Mouse (Mus musculus) intestine, embryonic 15.5 days (tissue): ENCODE measurements around the gene Dysf. TPM values are rescaled to one million over a fixed set of nuclear protein-coding genes. Genes with fewer than 3 reads are reported as not detected.
A peak's percentile ranks its signal among the peaks of the same experiment; 100 is the strongest.

ENCODE experiments used
- ATAC-seq: fragments of 200-750 bp; cut with Nextera tagmentation; 2 replicates; pipeline ENCODE4 v1.8.0; 2017; ENCODE audit warnings: moderate TSS enrichment, moderate library complexity
- H3K27ac ChIP-seq: fragments of 300-500 bp; sonication (generic); 2 replicates; pipeline ENCODE4 v1.5.1; 2015; ENCODE audit warnings: mild to moderate bottlenecking, inconsistent platforms
- H3K27me3 ChIP-seq: fragments of 300-500 bp; sonication (generic); replicated peaks from 2 replicates; pipeline ENCODE4 v1.6.1; 2015; ENCODE audit warnings: inconsistent platforms
- H3K36me3 ChIP-seq: fragments of 300-500 bp; sonication (generic); 2 replicates; pipeline ENCODE4 v1.6.1; 2015; ENCODE audit warnings: inconsistent platforms
- H3K4me1 ChIP-seq: fragments of 300-500 bp; sonication (generic); replicated peaks from 2 replicates; pipeline ENCODE4 v1.6.1; 2015; ENCODE audit warnings: inconsistent platforms
- H3K4me2 ChIP-seq: fragments of 300-500 bp; sonication (generic); replicated peaks from 2 replicates; pipeline ENCODE4 v1.6.1; 2015; ENCODE audit warnings: mild to moderate bottlenecking, inconsistent platforms
- H3K4me3 ChIP-seq: fragments of 300-500 bp; sonication (generic); replicated peaks from 2 replicates; pipeline ENCODE4 v1.5.1; 2015; ENCODE audit warnings: inconsistent platforms
- H3K9ac ChIP-seq: fragments of 300-500 bp; sonication (generic); 2 replicates; pipeline ENCODE4 v1.6.1; 2015; ENCODE audit warnings: inconsistent platforms
- H3K9me3 ChIP-seq: fragments of 300-500 bp; sonication (generic); 2 replicates; pipeline ENCODE4 v1.6.1; 2016; ENCODE audit warnings: inconsistent platforms
- WGBS: fragments of 180-500 bp; shearing (Covaris S2); methylation state at CpG from one replicate; pipeline ENCODE4 v1.1.7; 2015; 5-methylcytosine and 5-hydroxymethylcytosine counted together
- polyA plus RNA-seq: library from polyadenylated mRNA; unstranded; fragments of >200 nt; fragmentation: Nextera tagmentation; extraction: Ambion mirVana; gene quantifications from 2 replicates; pipeline ENCODE4 v1.2.1, GENCODE M21; 2015

Dysf gene
- polyA plus RNA-seq, 1 experiment from 2014 or later, result 7.0 TPM

DNA sequence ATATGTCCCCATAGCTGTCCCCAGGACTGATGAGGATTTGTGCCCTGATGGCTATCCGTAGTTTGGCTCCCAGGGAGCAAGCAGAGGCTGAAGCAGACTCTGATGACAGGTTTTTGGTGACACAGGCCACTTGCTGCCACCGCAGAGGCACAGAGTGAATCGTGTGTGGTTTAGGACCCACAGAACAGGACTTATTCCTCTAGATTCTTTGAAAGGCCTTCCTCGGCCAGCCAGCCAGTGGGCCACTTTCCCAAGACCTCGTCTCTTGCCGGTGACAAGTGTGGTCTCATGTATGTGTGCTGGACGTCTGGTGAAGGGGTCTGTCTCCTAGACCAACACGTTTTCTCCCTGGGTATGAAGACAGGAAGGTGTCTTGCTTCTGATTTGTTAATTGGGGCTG, 48.8 kb downstream of the Dysf start:
- no peak overlapping the region for H3K27ac ChIP-seq
- H3K9me3 ChIP-seq, result no peaks in the 10 kb centered on the region
- H3K4me2 ChIP-seq, result no peak overlapping the region
- H3K27me3 ChIP-seq, result no peaks in the 10 kb centered on the region
- no peak overlapping the region for H3K4me3 ChIP-seq
- H3K9ac ChIP-seq, result no peak overlapping the region
- H3K4me1 ChIP-seq, result no peaks in the 10 kb centered on the region
- ATAC-seq, result no peak
- no peaks in the 10 kb centered on the region for H3K36me3 ChIP-seq
- WGBS, result 84% methylated on average over 8 of the region's 8 CpGs

DNA sequence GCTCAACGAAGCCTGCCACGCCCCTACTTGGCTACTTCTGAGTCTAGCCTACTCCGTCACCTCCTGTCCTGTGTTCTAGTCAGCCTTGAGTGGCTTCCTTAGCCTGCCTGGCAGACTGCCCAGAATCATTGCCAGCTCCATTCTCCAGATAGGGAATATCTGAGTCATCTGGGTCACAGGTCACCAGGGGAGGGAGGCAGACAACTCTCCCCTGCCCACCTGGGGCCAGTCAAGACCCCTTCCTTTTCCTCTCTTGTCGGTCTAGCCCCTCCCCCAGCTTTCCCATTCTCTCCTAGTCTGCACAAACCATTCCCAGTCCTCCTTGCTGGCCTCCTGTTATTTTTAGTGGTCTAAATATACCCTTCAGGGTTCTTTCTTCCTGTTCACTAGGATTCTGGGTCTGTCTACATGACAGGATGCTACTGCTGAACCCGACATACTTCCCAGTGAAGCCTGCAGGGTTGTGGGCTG, 50.3 kb downstream of the Dysf start:
- H3K9me3 ChIP-seq, result no peaks in the 10 kb centered on the region
- WGBS, result 65% methylated on average over 5 of the region's 5 CpGs
- ATAC-seq, result peak; percentile 49; the same call in 1 of the 2 replicates
- no peaks in the 10 kb centered on the region for H3K36me3 ChIP-seq
- H3K9ac ChIP-seq, result no peak overlapping the region
- H3K4me3 ChIP-seq, result no peak overlapping the region
- no peaks in the 10 kb centered on the region for H3K27me3 ChIP-seq
- H3K4me2 ChIP-seq, result no peak overlapping the region
- H3K4me1 ChIP-seq, result no peaks in the 10 kb centered on the region
- no peak overlapping the region for H3K27ac ChIP-seq

DNA sequence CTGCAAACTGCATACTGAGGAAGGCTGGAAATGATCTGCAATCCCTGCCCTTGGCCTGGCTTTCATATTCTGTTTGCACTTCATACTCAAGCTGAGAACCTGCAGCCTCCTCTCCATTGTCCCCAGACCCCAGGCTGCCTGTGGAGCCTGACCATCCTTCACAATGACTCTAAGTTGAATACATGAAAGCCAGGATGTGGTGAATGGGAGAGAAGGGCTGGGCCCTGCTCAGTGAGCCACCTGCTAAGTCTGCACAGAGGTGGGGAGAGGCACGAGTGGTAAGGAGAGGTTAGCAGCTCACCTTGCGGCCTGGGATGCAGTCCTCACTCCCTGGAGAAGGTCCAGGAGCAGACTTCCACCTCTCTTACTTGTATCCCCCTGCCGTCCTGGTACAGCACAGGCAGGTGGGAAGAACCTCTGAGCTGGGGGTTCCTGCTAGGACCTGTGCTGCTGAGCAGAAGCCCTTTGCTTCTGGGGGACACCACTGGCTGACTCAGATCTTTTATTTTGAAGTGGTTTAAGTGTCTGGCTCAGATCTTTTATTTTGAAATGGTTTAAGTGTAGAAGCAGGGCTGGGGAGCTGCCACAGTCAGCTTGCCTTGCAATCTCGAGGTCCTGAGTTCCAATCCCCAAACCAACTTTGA, 51.5 kb downstream of the Dysf start:
- no peak for ATAC-seq
- Histone ChIP-seq H3K4me2 (no peak overlapping the region), H3K9ac (no peak overlapping the region), H3K9me3 (no peaks in the 10 kb centered on the region), H3K27ac (no peak overlapping the region), H3K36me3 (no peaks in the 10 kb centered on the region), H3K4me1 (no peaks in the 10 kb centered on the region), H3K4me3 (no peak overlapping the region), H3K27me3 (no peaks in the 10 kb centered on the region)
- 54% methylated on average over 4 of the region's 4 CpGs for WGBS

DNA sequence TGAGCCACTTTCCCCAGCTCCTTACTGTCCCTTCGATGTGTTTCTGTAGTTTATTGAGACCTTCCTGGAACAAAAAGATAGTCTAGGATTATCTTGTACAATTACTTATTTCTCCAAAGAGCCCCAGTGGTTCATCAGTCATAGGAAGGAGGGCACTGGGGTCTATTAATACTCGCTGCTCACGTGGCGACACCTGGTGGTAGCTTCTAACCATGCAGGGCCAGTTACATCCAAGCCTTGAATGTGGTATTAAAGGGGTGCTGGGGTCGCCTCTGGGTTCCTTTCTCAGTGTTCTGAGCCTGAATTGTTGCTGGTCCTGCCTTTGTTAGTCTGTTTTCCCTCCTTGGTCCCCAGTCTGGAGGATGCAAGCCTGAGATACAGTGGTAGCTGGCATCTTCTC, 52.9 kb downstream of the Dysf start:
- Histone ChIP-seq H3K27ac (no peak overlapping the region), H3K27me3 (no peaks in the 10 kb centered on the region), H3K9me3 (no peaks in the 10 kb centered on the region), H3K4me1 (no peaks in the 10 kb centered on the region), H3K4me2 (no peak overlapping the region), H3K9ac (no peak overlapping the region), H3K4me3 (no peak overlapping the region), H3K36me3 (no peaks in the 10 kb centered on the region)
- WGBS, result 9% methylated on average over 5 of the region's 5 CpGs
- peak; percentile 28; the same call in 1 of the 2 replicates for ATAC-seq

DNA sequence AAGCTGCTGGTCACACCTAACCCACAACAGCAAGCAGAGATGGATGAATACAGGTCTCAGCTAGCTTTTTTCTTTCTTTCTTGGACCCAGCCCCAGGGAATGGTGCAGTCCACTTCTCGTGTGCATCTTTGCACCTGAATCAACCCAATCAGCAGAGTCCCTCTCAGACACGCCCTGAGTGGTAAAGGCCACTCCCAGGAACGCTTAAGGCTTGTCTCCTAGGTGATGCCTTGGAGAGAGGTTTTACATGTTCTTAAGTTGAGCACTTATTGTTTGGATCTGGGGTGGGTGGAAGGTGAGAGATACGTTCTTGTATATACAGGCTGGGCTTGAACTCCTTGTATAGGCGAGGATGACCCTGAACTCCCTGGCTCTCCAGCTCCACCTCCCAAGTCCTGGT, 54.2 kb downstream of the Dysf start:
- Histone ChIP-seq H3K4me1 (no peaks in the 10 kb centered on the region), H3K9ac (no peak overlapping the region), H3K4me3 (no peak overlapping the region), H3K27ac (no peak overlapping the region), H3K9me3 (no peaks in the 10 kb centered on the region), H3K27me3 (no peaks in the 10 kb centered on the region), H3K4me2 (no peak overlapping the region), H3K36me3 (no peaks in the 10 kb centered on the region)
- WGBS, result 48% methylated on average over 5 of the region's 5 CpGs
- ATAC-seq, result no peak

DNA sequence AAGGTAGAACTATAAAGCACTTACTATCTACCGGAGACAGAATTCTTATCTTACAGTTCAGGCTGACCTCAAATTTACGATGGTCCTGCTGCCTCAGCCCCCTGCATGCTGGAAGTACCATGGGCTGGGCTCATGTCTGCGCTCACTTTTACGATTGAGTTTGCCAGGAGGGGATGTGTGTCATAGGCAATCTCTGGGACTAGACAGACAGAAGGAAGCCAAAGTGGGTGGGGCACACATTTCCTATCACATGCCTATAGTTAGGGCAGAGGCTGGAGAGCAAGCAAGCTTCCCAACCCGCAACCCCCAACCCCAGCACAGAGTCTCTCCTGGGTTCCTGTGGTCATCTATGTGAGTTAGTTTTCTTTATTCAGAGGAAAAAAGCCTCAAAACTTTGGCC, 59.8 kb downstream of the Dysf start:
- ATAC-seq, result no peak
- Histone ChIP-seq H3K9ac (no peak overlapping the region), H3K27me3 (no peaks in the 10 kb centered on the region), H3K4me3 (no peak overlapping the region), H3K36me3 (no peaks in the 10 kb centered on the region), H3K27ac (no peak overlapping the region), H3K4me2 (no peak overlapping the region), H3K4me1 (no peaks in the 10 kb centered on the region), H3K9me3 (no peaks in the 10 kb centered on the region)
- 57% methylated on average over 5 of the region's 5 CpGs for WGBS

DNA sequence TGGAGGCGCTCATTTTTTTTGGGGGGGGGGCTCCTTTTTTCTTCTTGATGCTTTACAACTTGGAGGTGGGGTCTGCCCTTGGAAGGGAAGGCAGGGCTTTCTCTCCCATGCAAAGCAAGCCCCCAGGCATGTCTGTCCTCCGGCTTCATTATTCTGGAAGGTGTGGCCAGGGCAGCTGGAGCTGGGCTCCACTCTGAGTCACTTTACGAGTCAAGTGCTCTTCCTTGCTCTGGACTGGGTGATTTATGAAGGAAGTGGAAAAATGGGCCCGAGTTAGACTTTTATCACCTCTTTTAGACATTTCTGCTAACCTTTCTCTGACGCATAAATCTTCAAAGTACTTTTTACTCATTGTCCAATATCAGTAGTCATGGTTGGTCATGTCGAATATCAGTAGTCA, 61.9 kb downstream of the Dysf start:
- H3K9ac ChIP-seq, result no peak overlapping the region
- ATAC-seq, result no peak
- no peak overlapping the region for H3K4me3 ChIP-seq
- H3K9me3 ChIP-seq, result no peaks in the 10 kb centered on the region
- H3K36me3 ChIP-seq, result no peaks in the 10 kb centered on the region
- H3K27ac ChIP-seq, result no peak overlapping the region
- H3K4me1 ChIP-seq, result no peaks in the 10 kb centered on the region
- no peaks in the 10 kb centered on the region for H3K27me3 ChIP-seq
- WGBS, result 61% methylated on average over 6 of the region's 6 CpGs
- no peak overlapping the region for H3K4me2 ChIP-seq

DNA sequence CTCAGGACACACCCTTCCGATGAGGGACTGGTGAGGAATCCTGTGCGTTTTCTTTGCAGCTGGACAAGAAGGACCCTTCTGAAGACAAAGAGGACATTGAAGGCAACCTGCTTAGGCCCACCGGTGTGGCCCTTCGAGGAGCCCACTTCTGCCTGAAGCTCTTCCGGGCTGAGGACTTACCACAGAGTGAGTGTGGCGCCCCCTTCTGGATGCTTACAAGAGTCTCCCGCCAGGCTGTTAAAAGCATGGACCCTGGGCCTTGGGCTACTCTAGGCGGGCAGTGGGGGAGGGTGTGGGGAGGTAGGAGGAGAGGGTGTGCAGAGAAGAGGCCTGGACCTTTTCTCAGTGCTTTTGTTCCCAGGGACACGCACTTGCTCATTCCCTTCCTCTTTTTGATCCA, 64.2 kb downstream of the Dysf start:
- Histone ChIP-seq H3K4me3 (no peak overlapping the region), H3K9me3 (no peaks in the 10 kb centered on the region), H3K4me2 (no peak overlapping the region), H3K36me3 (no peaks in the 10 kb centered on the region), H3K4me1 (no peaks in the 10 kb centered on the region), H3K27ac (no peak overlapping the region), H3K9ac (no peak overlapping the region), H3K27me3 (no peaks in the 10 kb centered on the region)
- WGBS, result 68% methylated on average over 9 of the region's 9 CpGs
- ATAC-seq, result no peak

DNA sequence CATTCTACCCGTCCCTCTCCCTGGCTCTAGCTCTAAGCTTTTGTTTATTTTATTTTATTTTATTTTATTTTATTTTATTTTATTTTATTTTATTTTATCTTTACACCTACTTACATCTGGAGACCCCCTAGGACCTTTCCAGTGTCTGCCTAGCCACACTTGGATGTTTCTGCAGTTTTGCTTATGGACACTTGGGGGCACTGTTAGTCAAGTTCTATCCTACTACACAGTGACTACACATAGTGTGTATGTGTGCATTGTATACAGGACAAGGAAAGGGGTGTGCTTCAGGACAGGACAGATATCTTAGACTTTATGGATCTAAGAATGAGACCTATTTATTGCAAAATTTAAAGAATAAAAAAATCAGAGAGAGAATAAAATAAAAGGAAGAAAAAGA, 69.8 kb downstream of the Dysf start:
- Histone ChIP-seq H3K9me3 (no peaks in the 10 kb centered on the region), H3K9ac (no peak overlapping the region), H3K36me3 (no peaks in the 10 kb centered on the region), H3K27ac (no peak overlapping the region), H3K4me2 (no peak overlapping the region), H3K4me3 (no peak overlapping the region), H3K27me3 (no peaks in the 10 kb centered on the region), H3K4me1 (no peaks in the 10 kb centered on the region)
- WGBS, result 50% methylated on average over 1 of the region's 1 CpGs
- no peak for ATAC-seq

DNA sequence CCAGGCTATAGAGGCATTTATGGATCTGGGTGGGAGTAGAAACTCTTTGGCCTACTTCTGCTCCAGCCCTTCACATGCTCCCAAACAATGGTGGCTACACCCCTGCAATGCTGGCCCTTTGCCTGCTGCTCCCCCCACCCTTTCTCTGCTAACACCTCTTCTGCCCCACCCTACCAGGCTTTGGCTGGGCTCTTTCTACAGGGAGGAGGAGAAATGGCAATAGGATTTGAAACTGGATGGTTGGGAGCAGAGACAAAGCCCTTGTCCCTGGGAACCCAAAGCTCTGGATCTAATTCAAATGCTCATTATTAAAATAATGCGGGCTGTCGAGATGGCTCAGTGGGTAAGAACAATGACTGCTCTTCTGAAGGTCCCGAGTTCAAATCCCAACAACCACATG, 72.2 kb downstream of the Dysf start:
- WGBS, result 91% methylated on average over 3 of the region's 3 CpGs
- no peak overlapping the region for H3K9ac ChIP-seq
- H3K4me2 ChIP-seq, result no peak overlapping the region
- no peaks in the 10 kb centered on the region for H3K36me3 ChIP-seq
- H3K27ac ChIP-seq, result no peak overlapping the region
- H3K27me3 ChIP-seq, result no peaks in the 10 kb centered on the region
- no peak overlapping the region for H3K4me3 ChIP-seq
- no peaks in the 10 kb centered on the region for H3K4me1 ChIP-seq
- ATAC-seq, result no peak
- no peaks in the 10 kb centered on the region for H3K9me3 ChIP-seq

DNA sequence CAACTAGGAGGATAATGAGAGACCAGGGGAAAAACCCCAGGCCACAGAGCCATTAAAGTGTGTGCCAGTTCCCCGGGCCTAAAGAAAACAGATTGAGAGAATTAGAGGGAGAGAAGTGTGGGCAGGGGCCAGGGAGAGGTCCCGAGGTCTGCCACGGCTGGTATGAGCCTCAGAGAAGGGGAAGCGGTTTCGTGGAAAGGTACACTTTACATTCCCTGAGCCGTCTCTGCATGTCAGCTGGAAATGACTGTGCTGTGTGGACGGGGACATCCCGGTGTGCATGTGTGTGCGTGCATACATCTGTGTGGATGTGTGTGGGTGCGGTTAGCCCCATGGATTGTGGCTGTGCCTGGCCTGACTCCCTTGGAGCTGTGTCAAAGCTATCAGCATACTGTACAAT, 76.4 kb downstream of the Dysf start:
- Histone ChIP-seq H3K4me3 (no peak overlapping the region), H3K27ac (no peak overlapping the region), H3K36me3 (no peaks in the 10 kb centered on the region), H3K9me3 (no peaks in the 10 kb centered on the region), H3K9ac (no peak overlapping the region), H3K4me1 (no peaks in the 10 kb centered on the region), H3K27me3 (no peaks in the 10 kb centered on the region), H3K4me2 (no peak overlapping the region)
- ATAC-seq, result no peak
- 75% methylated on average over 10 of the region's 10 CpGs for WGBS

DNA sequence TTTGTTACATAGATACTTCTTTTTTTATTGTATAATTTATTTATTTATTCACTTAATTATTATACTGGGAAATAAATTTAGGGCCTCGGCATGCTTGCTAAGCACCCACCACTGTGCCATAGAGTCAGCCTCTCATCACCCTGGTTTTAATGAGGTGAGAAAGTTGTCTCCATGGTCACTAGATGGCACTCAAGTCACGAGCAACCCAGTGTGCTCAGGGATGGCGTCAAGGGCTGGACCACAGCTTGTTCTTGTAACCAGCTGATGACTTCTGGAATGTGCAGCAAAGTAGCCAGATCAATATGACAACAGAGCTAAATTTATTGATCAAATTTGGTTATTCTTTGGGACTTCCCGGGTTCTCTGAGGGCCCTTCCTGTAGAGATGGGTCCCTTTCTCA, 85.1 kb downstream of the Dysf start:
- no peak overlapping the region for H3K9ac ChIP-seq
- H3K4me2 ChIP-seq, result no peak overlapping the region
- H3K27me3 ChIP-seq, result no peaks in the 10 kb centered on the region
- H3K4me1 ChIP-seq, result no peaks in the 10 kb centered on the region
- no peak overlapping the region for H3K4me3 ChIP-seq
- WGBS, result 23% methylated on average over 4 of the region's 4 CpGs
- no peaks in the 10 kb centered on the region for H3K9me3 ChIP-seq
- no peaks in the 10 kb centered on the region for H3K36me3 ChIP-seq
- ATAC-seq, result peak; percentile 75
- no peak overlapping the region for H3K27ac ChIP-seq

DNA sequence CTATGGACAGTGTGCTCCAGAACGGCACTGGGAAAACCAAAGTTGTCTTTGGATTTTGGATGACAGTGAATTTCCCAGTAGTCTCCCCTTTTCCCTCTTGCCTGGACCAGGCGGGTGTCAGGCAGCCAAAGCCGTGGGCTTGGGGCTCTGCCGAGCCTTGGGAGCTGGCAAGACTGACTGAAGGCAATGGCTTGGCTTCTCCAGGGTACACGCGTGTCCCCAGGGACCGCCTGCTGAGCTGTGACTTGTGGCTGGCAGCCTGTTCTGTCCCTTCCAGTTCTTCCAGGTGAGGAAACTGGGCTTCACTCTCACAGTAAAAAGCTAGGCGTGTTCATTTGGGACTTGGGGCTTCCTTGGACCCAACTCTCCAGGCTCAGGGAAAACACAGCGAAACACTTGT, 86.1 kb downstream of the Dysf start:
- no peak for ATAC-seq

More for the DNA sequence above, 86.1 kb downstream of the Dysf start:
- Histone ChIP-seq H3K27ac (no peak overlapping the region), H3K9ac (no peak overlapping the region), H3K4me3 (no peak overlapping the region), H3K9me3 (no peaks in the 10 kb centered on the region), H3K27me3 (no peaks in the 10 kb centered on the region), H3K4me1 (no peaks in the 10 kb centered on the region), H3K36me3 (no peaks in the 10 kb centered on the region), H3K4me2 (no peak overlapping the region)
- WGBS, result 90% methylated on average over 9 of the region's 9 CpGs
